Mouse (Mus musculus) intestine, embryonic 14.5 days (tissue): Measurements from ENCODE around the gene Pcgf1. TPM values are rescaled to one million over a fixed set of nuclear protein-coding genes. Genes with fewer than 3 reads are reported as not detected.

Experiments
- ATAC-seq: fragments of 200-750 bp; cut with Nextera tagmentation; replicated peaks from 2 replicates; pipeline ENCODE4 v1.8.0; 2017; ENCODE audit warnings: low read depth, moderate number of reproducible peaks, moderate TSS enrichment, moderate library complexity; ENCODE audit not compliant: low FRiP score, low TSS enrichment
- DNase-seq: peaks from one replicate; pipeline ENCODE4 v3.0.0-alpha.2; 2018; ENCODE audit warnings: low spot score
- H3K27ac ChIP-seq: fragments of 300-500 bp; sonication (generic); 2 replicates; pipeline ENCODE4 v1.5.1; 2014; ENCODE audit warnings: low read depth, mild to moderate bottlenecking, control low read depth
- H3K27me3 ChIP-seq: fragments of 300-500 bp; sonication (generic); replicated peaks from 2 replicates; pipeline ENCODE4 v1.6.1; 2014; ENCODE audit warnings: low read length, control low read depth; ENCODE audit not compliant: control insufficient read depth, insufficient read depth
- H3K36me3 ChIP-seq: fragments of 300-500 bp; sonication (generic); 2 replicates; pipeline ENCODE4 v1.6.1; 2014; ENCODE audit warnings: low read length, control low read depth; ENCODE audit not compliant: control insufficient read depth, insufficient read depth
- H3K4me1 ChIP-seq: fragments of 300-500 bp; sonication (generic); replicated peaks from 2 replicates; pipeline ENCODE4 v1.6.1; 2014; ENCODE audit warnings: low read length, control low read depth, mixed read lengths; ENCODE audit not compliant: control insufficient read depth, insufficient read depth
- H3K4me2 ChIP-seq: fragments of 300-500 bp; sonication (generic); 2 replicates; pipeline ENCODE4 v1.6.1; 2014; ENCODE audit warnings: low read length
- H3K4me3 ChIP-seq: fragments of 300-500 bp; sonication (generic); 2 replicates; pipeline ENCODE4 v1.5.1; 2014; ENCODE audit warnings: low read depth, low read length, control low read depth, mixed read lengths
- H3K9ac ChIP-seq: fragments of 300-500 bp; sonication (generic); 2 replicates; pipeline ENCODE4 v1.6.1; 2014; ENCODE audit warnings: mild to moderate bottlenecking, low read length
- H3K9me3 ChIP-seq: fragments of 300-500 bp; sonication (generic); 2 replicates; pipeline ENCODE4 v1.6.1; 2016; ENCODE audit warnings: low read length, control low read depth; ENCODE audit not compliant: control insufficient read depth
- WGBS: fragments of 180-500 bp; shearing (Covaris S2); extraction: QIAGEN DNeasy Blood & Tissue Kit; methylation state at CpG from one replicate; pipeline ENCODE4 v1.1.7; 2014; 5-methylcytosine and 5-hydroxymethylcytosine counted together
- polyA plus RNA-seq: library from polyadenylated mRNA; unstranded; fragments of >200 nt; fragmentation: Nextera tagmentation; extraction: Ambion mirVana; gene quantifications from 2 replicates; pipeline ENCODE4 v1.2.1, GENCODE M21; 2014

The Pcgf1 gene
- 45.5 and 46.9 TPM in 2 replicates for polyA plus RNA-seq

- peaks cover 12% of the 10 kb centered on the region for H3K4me1 ChIP-seq
- H3K9me3 ChIP-seq, result no peaks in the 10 kb centered on the region
- H3K9ac ChIP-seq, result peak within 1 kb of the TSS; percentile 68
- ATAC-seq, result peak; percentile 70
- H3K27me3 ChIP-seq, result peaks cover 47% of the 10 kb centered on the region
- peak within 1 kb of the TSS; percentile 73 for H3K4me3 ChIP-seq
- H3K27ac ChIP-seq, result peak within 1 kb of the TSS; percentile 77
- peak within 1 kb of the TSS; percentile 96 for H3K4me2 ChIP-seq
- no peak for DNase-seq
- peaks cover 17% of the 10 kb centered on the region for H3K36me3 ChIP-seq
- under 1% methylated on average over 52 of the region's 54 CpGs for WGBS
Measured at GRCm38 (mm10) chr6:83077630-83078323, at the start of gene Pcgf1. TSS of gene Pcgf1 (plus strand) at chr6:83077869.

- WGBS, result 32% methylated on average over 10 of the region's 10 CpGs
- H3K9ac ChIP-seq, result no peak overlapping the region
- no peak overlapping the region for H3K4me3 ChIP-seq
- no peak for DNase-seq
- ATAC-seq, result no peak
- H3K4me2 ChIP-seq, result no peak overlapping the region
- peaks cover 8% of the 10 kb centered on the region for H3K4me1 ChIP-seq
- no peaks in the 10 kb centered on the region for H3K9me3 ChIP-seq
- H3K36me3 ChIP-seq, result 0 out of 2 replicates have a peak, but pooled peaks cover 5% of the 10 kb centered on the region
- H3K27me3 ChIP-seq, result peaks cover 13% of the 10 kb centered on the region; the same call in 1 of the 2 replicates
- no peak overlapping the region for H3K27ac ChIP-seq
Measured at GRCm38 (mm10) chr6:83029777-83030176, 47.9 kb upstream of the Pcgf1 start.

GRCm38 (mm10) chr6:83031111-83031510, 46.6 kb upstream of the Pcgf1 start:
- no peaks in the 10 kb centered on the region for H3K9me3 ChIP-seq
- no peak for DNase-seq
- 77% methylated on average over 7 of the region's 7 CpGs for WGBS

GRCm38 (mm10) chr6:83031921-83032590, 45.6 kb upstream of the Pcgf1 start:
- ATAC-seq (no peak), DNase-seq (no peak)
- Histone ChIP-seq H3K9me3 (no peaks in the 10 kb centered on the region), H3K27me3 (peaks cover 13% of the 10 kb centered on the region; the same call in 1 of the 2 replicates), H3K27ac (no peak overlapping the region), H3K9ac (no peak overlapping the region), H3K4me2 (peak overlapping the region; percentile 80), H3K36me3 (0 out of 2 replicates have a peak, but pooled peaks cover 5% of the 10 kb centered on the region), H3K4me1 (peaks cover 18% of the 10 kb centered on the region), H3K4me3 (peak overlapping the region; percentile 68)
- WGBS, result 40% methylated on average over 18 of the region's 18 CpGs

More at GRCm38 (mm10) chr6:83031111-83031510, 46.6 kb upstream of the Pcgf1 start:
- Histone ChIP-seq H3K9ac (no peak overlapping the region), H3K27me3 (peaks cover 13% of the 10 kb centered on the region; the same call in 1 of the 2 replicates), H3K4me2 (no peak overlapping the region), H3K27ac (no peak overlapping the region), H3K36me3 (0 out of 2 replicates have a peak, but pooled peaks cover 5% of the 10 kb centered on the region), H3K4me3 (no peak overlapping the region), H3K4me1 (peaks cover 11% of the 10 kb centered on the region)
- no peak for ATAC-seq

DNA sequence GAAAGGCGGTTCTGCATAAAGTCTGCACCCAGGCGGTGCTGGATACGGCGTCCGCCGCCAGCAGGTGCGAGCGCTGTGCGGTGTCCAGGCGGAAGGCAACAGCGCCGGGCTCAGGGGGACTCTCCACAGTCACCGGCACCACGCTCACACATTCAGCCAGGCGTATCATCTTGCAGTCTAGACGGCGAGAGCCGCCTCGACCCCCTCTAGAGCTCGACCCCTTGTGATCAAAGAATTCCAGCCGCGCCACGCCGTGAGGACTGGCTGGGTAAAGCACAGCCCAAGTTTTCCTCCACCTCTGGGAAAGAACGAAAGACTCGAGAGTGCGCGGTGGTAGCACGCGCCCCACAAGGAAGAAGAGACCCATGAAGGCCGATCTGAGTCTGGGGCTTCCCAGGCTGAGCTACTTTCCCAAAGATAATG, 44.9 kb upstream of the Pcgf1 start:
- 2% methylated on average over 31 of the region's 31 CpGs for WGBS
- peaks cover 18% of the 10 kb centered on the region for H3K4me1 ChIP-seq
- H3K9ac ChIP-seq, result peak overlapping the region; percentile 58
- H3K36me3 ChIP-seq, result 0 out of 2 replicates have a peak, but pooled peaks cover 5% of the 10 kb centered on the region
- peak overlapping the region; percentile 80 for H3K4me2 ChIP-seq
- H3K27ac ChIP-seq, result peak overlapping the region; percentile 87
- H3K4me3 ChIP-seq, result peak overlapping the region; percentile 68
- no peaks in the 10 kb centered on the region for H3K9me3 ChIP-seq
- DNase-seq (peak; percentile 81), ATAC-seq (peak; percentile 32)
- peaks cover 13% of the 10 kb centered on the region; the same call in 1 of the 2 replicates for H3K27me3 ChIP-seq

DNA sequence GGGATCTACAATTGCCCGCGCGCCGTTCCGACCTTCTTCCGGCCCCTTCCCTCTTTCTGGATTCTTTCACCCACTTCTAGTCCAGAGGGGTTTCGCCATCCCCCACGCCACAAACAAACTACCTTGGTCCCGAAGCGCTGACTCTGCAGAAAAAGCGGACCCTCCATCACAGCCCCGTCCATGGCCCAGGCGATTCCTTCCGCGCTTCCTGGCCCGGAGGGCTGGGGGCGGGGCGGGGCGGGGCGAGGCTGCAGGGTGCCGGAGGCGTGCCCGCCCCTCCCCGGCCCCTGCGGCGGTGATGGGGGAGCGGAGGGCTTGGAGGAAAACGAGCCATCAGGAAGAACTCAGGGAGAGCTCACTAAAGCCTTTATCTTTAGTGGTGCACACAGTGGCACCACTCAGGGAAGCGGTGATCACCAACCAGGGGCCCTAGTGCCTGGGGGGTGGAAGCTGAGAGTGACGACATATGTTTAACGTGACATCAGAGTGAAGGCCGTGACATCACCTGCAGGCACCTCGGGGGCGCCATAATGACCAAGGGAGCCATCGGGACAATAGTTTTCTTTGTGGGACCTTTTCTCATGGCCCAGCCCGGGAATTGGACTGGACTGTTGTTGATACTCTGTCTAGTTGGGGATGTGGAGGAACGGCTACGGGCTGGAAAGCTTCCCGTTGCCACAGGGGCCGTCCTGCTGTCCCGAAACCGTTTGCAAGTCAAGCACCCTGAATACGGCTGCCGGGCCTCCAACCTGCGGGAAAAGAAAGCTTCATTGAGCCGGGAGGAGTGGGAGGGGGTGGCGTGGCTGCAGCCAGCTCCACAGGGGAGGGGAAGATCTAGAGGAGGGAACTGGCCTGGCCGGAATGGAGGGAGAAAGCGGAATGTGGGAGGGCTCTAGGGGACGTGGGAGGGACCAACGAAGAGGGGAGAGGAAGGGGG, 44.2 kb upstream of the Pcgf1 start, which contains the start of the genes Dok1 and Loxl3:
Gene Dok1, minus strand, starts transcription at position 223 of the 937 bp plus-strand sequence.
Gene Loxl3, plus strand, starts transcription at position 925 of the 937 bp plus-strand sequence.
- peak; percentile 95 for DNase-seq
- Histone ChIP-seq H3K27me3 (peaks cover 13% of the 10 kb centered on the region; the same call in 1 of the 2 replicates), H3K4me3 (peak within 1 kb of the TSS; percentile 68), H3K36me3 (0 out of 2 replicates have a peak, but pooled peaks cover 5% of the 10 kb centered on the region), H3K4me2 (peak within 1 kb of the TSS; percentile 80), H3K9me3 (no peaks in the 10 kb centered on the region), H3K9ac (peak within 1 kb of the TSS; percentile 58), H3K4me1 (peaks cover 21% of the 10 kb centered on the region), H3K27ac (peak within 1 kb of the TSS; percentile 87)
- WGBS, result under 1% methylated on average over 48 of the region's 51 CpGs
- peak; percentile 85 for ATAC-seq

GRCm38 (mm10) chr6:83034463-83035055, 43.1 kb upstream of the Pcgf1 start:
- Histone ChIP-seq H3K4me2 (peak overlapping the region; percentile 80), H3K36me3 (0 out of 2 replicates have a peak, but pooled peaks cover 5% of the 10 kb centered on the region), H3K9me3 (no peaks in the 10 kb centered on the region), H3K4me3 (peak overlapping the region; percentile 68), H3K9ac (peak overlapping the region; percentile 41), H3K27me3 (peaks cover 13% of the 10 kb centered on the region; the same call in 1 of the 2 replicates), H3K27ac (peak overlapping the region; percentile 87; the same call in 1 of the 2 replicates), H3K4me1 (peaks cover 26% of the 10 kb centered on the region)
- WGBS, result 22% methylated on average over 5 of the region's 5 CpGs
- no peak for DNase-seq
- ATAC-seq, result no peak
